Mouse (Mus musculus) yolk sac, embryonic 10.5 days (tissue): Measurements from ENCODE around the gene Aco2.

Experiments
- DNase-seq: peaks from one replicate; pipeline ENCODE4 v3.0.0-alpha.2; 2017; ENCODE audit warnings: low spot score

Aco2 gene

DNA sequence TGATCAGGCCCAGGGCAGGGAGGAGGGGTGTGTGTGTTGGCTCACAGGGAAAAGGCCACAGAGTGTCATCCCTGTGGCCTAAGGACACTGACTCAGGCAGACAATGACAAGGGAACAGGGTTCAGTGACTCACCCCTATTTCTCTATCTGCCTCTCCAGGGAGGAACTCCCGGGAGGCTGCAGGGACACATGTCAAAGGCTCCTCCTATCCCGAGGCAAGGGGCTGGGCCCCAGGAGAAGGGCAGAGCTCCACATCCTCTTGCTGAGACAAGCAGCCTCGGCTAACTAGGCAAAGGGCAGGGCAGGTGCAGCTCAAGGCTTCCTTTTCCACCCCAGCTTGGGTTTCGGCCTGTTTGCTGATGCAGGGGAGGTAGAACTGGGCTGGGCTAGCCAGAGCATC, 26.4 kb upstream of the Aco2 start:
- DNase-seq = peak; percentile 75

GRCm38 (mm10) chr15:81846755-81847154, 25.4 kb upstream of the Aco2 start:
- DNase-seq = no peak

DNA sequence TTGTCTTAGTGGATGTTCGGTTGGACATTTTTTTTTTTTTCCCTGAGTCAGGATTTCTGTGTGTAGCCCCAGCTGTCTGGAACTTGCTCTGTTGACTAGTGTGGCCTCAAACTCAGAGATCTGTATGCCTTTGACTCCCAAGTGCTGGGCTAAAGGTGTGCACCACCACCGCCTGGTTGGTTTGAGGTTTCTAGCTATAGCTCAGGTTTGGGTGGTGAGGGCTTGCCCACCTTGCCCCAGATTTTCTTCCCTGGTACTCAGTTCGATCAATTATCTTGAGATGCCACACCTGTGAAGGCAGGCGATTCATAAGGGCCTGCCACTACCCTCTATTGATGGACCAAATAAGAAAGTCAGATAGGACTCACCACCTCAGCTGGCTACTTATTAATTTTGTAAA, 24.9 kb upstream of the Aco2 start:
- DNase-seq = no peak

- DNase-seq = no peak
These were observed 24.2 kb upstream of the Aco2 start for GRCm38 (mm10) chr15:81847861-81848260.

GRCm38 (mm10) chr15:81848301-81848700, 23.8 kb upstream of the Aco2 start:
- no peak for DNase-seq

DNA sequence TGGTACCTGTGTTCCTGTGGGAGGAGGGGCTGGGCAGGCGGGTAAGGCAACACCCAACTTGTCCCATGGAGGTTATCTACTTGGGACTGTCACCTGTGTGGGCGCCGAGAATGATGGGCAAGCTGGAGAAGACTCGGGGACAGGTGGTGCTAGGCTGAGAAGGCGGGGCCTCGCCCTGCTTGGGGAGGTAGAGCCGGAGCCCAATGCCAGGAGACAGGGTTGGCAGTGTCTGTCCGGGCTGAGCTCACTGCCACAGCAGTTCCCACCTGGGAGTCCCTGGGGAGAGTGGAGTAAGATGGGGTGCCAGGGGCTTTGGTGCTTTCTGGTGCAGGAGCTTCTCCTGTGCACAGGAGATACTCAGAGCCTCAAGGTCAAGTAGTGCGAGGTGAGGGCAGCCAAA, 23.0 kb upstream of the Aco2 start:
- DNase-seq = no peak

DNA sequence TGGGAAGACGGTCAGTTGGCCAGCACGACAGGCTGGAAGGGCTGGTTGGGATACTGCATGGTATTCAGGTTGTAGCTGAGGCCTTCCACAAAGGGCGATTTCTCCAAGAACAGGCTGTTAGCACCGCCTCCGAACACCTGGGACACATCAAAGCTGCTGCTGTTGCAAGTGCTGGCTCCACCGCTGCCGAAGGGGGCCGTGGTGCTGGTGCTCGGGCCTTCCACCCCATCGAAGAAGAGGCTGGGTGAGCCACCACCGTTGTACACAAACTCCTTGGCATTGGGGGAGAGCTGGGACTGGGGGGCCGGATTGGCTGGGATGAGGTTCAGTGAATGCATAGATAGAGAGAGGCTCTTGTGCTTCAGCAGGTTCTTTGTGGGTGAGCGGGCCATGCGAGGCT, 21.4 kb upstream of the Aco2 start:
- no peak for DNase-seq

- DNase-seq = no peak
These were observed 20.7 kb upstream of the Aco2 start for GRCm38 (mm10) chr15:81851375-81851774.

DNA sequence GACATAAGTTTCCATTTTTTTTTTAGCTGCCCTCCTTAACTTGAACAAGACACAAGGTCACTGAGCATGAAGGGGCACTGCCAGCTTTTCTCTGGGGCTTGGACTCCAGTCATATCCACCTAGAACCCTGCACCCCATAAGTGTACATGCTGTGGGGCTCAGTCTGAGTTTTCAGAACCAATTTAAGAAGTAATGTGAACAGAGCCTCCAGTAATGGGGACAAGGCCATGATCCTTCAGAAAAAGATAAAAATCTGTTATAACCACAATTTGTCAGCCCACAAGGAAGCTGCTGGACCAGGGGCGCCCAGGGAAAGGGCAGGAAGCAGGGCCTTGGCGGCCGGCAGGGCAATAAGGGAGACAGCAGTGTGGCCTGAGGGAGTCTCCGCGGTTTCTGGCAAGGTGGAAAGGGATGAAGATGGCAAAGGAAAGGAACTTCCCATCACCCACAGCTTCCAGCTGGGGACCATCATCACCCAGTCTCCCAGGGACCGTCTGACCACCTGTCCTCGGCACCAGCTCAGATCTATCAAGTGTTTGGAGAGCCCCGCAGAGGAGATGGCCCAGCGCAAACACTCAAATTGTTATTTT, 19.6 kb upstream of the Aco2 start:
- DNase-seq = no peak

DNA sequence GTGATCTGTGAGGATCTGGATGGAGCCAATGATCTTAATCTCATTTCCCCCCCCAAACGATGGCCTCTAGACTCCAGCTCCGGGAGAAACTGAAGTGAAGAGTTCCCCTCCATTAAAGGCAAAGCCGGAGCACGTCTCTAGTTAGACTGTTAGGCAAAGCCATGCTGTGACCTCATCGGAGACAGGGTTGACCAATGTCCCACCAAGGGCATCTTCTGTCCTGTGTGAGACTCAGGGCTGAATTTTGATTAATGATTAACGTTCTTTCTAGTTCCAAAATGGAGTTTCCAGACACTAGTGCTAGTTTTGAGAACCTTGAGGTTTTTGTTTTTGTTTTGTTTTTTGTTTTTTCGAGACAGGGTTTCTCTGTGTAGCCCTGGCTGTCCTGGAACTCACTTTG, 19.0 kb upstream of the Aco2 start:
- DNase-seq = no peak

DNA sequence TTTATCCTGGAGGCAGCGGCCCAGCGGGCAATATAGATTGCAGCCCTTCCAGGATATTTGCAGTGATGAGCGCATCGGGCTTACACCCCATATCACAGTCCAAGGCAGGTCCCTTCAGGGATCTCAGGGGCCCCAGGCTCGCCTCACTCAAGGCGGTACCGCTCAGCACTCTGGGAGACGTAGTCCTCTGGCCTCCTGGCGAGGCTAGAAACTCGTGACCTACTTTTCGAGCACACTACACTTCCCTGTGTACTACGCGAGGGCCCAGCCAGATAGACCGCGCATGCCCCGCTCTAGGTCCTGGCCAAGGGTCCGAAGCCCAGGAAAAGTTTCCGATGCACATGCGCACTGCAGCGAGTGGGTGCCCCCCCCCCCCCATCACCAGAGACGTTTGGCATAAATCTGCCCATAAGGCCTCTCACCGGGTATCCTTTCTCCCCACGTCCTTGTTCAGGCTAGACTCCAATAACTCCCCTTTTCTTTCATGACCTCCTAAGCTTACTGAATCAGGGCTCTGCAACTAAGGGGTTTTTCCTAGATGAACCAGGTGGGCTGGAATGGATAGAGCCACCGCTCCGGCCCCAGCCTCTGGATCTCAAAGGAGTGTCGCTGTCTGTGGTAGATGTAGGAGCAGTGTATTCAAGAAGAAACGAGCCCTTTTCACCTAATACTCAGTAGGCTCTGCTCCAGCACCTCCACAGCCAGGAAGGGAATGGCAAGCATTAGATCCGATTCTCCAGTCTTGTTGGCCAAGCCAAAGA, 15.9 kb upstream of the Aco2 start:
- peak; percentile 92 for DNase-seq

DNA sequence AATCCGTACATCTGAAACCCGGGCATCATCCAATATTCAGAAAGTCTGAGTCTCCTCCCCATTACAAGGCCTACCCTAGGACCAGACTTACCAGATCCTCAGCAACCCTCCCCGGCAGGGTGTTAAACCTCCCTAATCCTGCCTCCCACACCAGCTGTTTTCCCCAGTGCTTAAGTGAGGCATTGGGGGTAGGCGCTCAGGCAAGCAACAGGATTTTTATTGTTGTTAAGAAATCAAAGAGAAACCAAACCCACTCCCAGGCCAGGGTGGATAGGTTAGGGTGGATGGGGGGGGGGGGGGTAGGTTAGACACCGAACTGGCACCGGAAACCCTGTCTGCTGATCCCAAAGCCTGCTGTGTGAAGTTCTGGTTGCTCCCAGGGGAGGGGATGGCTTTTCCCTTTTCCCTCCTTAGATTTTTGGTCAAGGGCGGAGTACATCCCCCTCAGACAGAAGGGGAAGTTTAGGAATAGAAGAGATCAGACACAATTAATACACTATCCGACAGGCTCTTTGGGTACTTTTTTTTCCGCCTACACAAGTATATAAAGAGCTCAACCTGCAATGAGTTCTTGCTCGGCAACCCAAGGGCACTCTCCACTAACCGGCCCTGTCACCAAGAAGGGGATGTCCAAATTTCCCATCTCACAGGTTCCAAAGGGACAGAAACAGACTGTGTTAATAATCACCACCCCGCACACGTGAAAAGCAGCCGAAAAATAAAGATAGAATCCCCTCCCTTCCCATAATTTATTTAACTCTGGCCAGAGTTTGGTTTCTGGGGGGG, 15.0 kb upstream of the Aco2 start:
- no peak for DNase-seq

GRCm38 (mm10) chr15:81857724-81858116, 14.4 kb upstream of the Aco2 start:
- DNase-seq = no peak

DNA sequence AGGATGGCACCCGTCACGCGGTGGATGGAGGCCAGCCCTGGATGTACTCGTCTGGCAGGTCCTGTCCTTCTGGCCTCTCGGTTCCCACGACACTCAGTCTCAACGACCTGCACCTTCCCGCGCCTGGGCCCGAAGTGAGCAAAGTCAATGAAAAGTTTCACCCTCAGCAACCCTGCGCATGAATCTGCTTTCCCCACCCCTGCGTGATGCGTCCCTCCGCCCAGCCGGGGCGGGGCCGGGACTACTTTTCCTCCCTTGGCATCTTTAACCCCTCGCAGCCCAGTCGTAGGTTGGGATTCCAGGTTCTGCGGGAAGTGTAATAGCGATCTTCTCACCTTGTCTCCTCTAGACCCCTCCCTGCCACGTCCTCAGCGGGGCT, 14.0 kb upstream of the Aco2 start:
- peak; percentile 95 for DNase-seq

DNA sequence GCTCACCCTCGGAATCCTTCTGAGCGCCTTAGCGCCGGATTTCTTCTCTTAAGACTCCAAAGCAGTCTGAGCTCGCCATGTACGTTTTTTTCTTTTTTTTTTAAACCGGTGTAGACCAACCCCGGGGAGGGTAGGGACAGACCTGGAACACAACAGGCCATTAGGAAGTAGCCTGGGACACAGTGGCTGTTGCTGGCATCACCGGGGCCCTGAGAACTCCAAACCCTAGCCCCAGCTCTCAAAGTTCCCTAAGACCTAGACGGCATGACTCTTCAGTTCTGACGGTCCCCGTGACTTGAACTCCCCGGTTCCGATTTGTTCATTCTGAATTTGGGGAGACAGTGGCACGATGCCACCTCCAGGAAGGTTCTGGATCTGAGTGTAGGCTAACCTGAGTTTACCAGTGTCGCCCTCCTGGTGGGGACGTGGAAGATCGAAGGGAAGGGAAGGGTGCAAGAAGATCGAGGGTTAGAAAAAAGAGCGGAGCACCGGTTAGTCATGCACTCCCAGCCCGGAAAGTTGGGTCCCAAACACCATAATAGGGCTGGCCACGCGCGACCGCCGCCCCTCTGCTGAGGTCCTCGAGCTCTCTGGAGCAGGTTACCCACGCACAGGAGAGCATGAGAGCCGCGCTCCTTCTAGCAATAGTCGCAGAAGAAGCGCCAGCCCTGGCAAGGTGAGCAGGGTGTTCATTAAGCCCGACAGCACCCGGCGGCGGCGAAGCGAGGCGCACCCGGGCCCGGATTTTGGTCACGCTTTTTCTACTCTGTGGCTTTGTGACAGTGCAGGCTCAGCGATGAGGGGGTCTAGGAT, 13.4 kb upstream of the Aco2 start, which contains the start of gene Tob2:
Tob2 (minus strand) TSS at position 280 of the 813 bp plus-strand sequence.
- DNase-seq = peak; percentile 64

GRCm38 (mm10) chr15:81859330-81860255, 12.5 kb upstream of the Aco2 start:
- peak; percentile 96 for DNase-seq

- no peak for DNase-seq
These were observed 11.5 kb upstream of the Aco2 start for GRCm38 (mm10) chr15:81860471-81861135.

GRCm38 (mm10) chr15:81864238-81864637, 7.9 kb upstream of the Aco2 start:
- DNase-seq = no peak

DNA sequence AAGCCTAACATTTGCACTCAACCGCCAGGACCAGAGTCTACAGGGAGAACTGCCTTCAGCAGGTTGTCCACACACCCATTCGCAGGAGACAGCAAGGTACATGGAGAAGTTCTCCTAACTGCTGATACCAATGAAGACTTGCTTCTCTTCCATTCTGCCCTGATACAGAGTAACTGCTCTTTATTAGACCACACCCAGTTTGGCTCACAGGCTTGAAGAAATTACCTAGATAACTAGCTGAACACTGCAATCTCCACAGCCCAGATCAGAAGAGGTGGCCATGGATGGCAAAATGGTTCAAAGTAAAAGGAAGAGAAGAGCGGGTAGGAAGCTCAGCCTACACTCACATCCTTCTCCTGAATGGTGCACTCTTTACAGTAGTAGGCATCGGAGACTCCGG, 2.1 kb upstream of the Aco2 start:
- DNase-seq = no peak

DNA sequence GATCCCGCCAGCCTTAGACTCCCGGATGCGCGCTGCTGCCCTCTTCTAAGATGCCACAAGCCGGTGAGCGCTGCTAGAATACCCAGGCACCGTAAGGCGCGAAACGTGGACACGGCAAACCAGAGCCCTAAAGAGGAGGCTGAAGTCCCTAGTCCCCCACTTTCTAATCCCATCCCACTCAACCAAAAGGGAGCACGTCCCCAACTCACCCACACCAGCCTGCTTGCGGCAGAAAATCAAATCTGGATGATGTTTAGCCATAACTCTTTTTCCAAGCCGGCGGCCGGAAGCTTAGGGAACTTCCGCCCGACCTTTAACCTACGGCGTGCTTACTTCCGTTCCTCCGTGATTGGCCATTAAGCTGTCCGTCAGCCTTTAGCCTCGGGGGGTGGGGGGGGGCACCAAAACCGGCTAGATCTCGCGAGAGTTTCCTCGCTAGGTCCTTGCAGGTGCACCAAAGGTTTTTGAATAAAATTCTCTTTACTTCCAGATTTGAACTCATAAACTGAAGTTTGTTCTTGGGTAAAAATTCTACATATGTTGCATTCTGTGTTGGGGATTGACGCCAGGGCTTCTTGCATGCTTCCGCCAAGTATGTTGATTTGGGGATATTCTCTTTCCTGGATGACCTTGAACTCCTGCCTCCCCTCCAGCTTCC, 376 bp upstream of the Aco2 start, which contains the start of gene Phf5a:
Phf5a (minus strand) TSS at position 308 of the 658 bp plus-strand sequence.
- peak; percentile 96 for DNase-seq
